Mouse (Mus musculus) stomach, postnatal 0 days (tissue): ENCODE results near the gene Vps29. TPM values are rescaled to one million over a fixed set of nuclear protein-coding genes. Genes with fewer than 3 reads are reported as not detected.

Experiments
- ATAC-seq: fragments of 200-750 bp; cut with Nextera tagmentation; 2 replicates; pipeline ENCODE4 v1.8.0; 2017; ENCODE audit not compliant: low FRiP score, low TSS enrichment
- DNase-seq: peaks from one replicate; pipeline ENCODE4 v3.0.0-alpha.2; 2016; ENCODE audit warnings: low spot score
- H3K27ac ChIP-seq: fragments of 300-500 bp; sonication (generic); replicated peaks from 2 replicates; pipeline ENCODE4 v1.5.1; 2014; ENCODE audit warnings: mild to moderate bottlenecking, control low read depth
- H3K27me3 ChIP-seq: fragments of 300-500 bp; sonication (generic); 2 replicates; pipeline ENCODE4 v1.6.1; 2014; ENCODE audit warnings: low read length; ENCODE audit not compliant: control insufficient read depth, insufficient read depth
- H3K36me3 ChIP-seq: fragments of 300-500 bp; sonication (generic); 2 replicates; pipeline ENCODE4 v1.6.1; 2014; ENCODE audit warnings: low read length, mixed read lengths; ENCODE audit not compliant: control insufficient read depth, insufficient read depth
- H3K4me1 ChIP-seq: fragments of 300-500 bp; sonication (generic); replicated peaks from 2 replicates; pipeline ENCODE4 v1.6.1; 2014; ENCODE audit warnings: antibody characterized with exemption; ENCODE audit not compliant: control insufficient read depth, insufficient read depth
- H3K4me2 ChIP-seq: fragments of 300-500 bp; sonication (generic); replicated peaks from 2 replicates; pipeline ENCODE4 v1.6.1; 2014; ENCODE audit warnings: low read depth, mild to moderate bottlenecking, control low read depth, moderate library complexity
- H3K4me3 ChIP-seq: fragments of 300-500 bp; sonication (generic); 2 replicates; pipeline ENCODE4 v1.5.1; 2014; ENCODE audit warnings: low read depth, low read length, control low read depth
- H3K9ac ChIP-seq: fragments of 300-500 bp; sonication (generic); 2 replicates; pipeline ENCODE4 v1.6.1; 2014; ENCODE audit warnings: mild to moderate bottlenecking, low read length, control low read depth, mixed read lengths
- H3K9me3 ChIP-seq: fragments of 300-500 bp; sonication (generic); 2 replicates; pipeline ENCODE4 v1.6.1; 2016; ENCODE audit warnings: low read length; ENCODE audit not compliant: control insufficient read depth
- CTCF ChIP-seq: IDR thresholded peaks from 2 replicates; pipeline ENCODE4 v1.5.1; 2016; ENCODE audit warnings: antibody characterized with exemption, low read depth, mild to moderate bottlenecking, moderate library complexity
- EP300 ChIP-seq: optimal IDR thresholded peaks from 2 replicates; pipeline ENCODE3; 2016; ENCODE audit warnings: antibody characterized with exemption
- WGBS: fragments of 180-500 bp; shearing (Covaris S2); extraction: QIAGEN DNeasy Blood & Tissue Kit; methylation state at CpG from one replicate; pipeline ENCODE4 v1.1.7; 2014; 5-methylcytosine and 5-hydroxymethylcytosine counted together
- polyA plus RNA-seq: library from polyadenylated mRNA; unstranded; fragments of >200 nt; fragmentation: Nextera tagmentation; extraction: Ambion mirVana; gene quantifications from 2 replicates; pipeline ENCODE4 v1.2.1, GENCODE M21; 2015

Vps29 gene
- 187 and 191 TPM in 2 replicates for polyA plus RNA-seq

DNA sequence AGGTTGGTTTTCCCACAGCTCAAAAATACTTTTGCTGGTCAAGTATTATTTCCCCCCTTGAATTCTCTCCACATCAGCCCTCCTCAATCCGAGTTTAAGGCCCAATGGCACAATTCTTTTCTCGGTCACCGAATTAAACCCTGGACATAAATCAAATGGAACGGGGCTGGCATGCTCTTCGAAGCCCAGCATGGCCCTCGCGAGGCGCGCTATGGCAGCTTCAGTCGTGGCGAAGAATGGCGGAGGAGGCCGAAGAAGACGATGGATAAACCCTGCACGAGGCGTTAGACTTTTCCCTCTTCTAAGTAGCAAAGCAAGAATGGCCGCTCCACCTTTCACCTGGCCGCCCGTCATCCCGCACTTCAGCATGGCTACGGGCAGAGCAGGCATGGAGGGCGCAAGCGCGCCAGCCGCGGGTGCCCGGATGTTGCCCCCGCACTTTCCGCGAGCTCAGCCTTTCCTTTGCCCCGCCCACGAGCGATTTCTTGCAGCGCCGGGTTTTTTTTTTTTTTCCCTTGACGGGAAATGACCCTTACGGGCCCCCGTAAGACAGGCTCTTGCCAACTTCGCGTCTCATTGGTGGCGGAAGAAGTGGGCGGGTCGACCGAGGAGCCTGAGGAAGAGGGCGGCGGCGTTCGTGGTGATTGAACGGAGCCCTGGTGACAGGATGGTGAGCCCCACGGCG is at the start of gene Vps29, which contains the start of gene Rad9b:
TSS of gene Vps29 (plus strand) at position 563 of the 685 bp plus-strand sequence.
TSS of gene Rad9b (minus strand) at position 427 of the 685 bp plus-strand sequence.
- Histone ChIP-seq H3K27me3 (no peaks in the 10 kb centered on the region), H3K27ac (peak within 1 kb of the TSS; percentile 81), H3K4me3 (peak within 1 kb of the TSS; percentile 93), H3K36me3 (no peaks in the 10 kb centered on the region), H3K9ac (peak within 1 kb of the TSS; percentile 91), H3K4me1 (no peaks in the 10 kb centered on the region; the same call in 1 of the 2 replicates), H3K4me2 (peak within 1 kb of the TSS; percentile 84), H3K9me3 (no peaks in the 10 kb centered on the region)
- WGBS, result under 1% methylated on average over 51 of the region's 51 CpGs
- ATAC-seq, result peak; percentile 93
- peak; percentile 70 for TF ChIP-seq EP300
- TF ChIP-seq CTCF, result no peak
- peak; percentile 99 for DNase-seq

DNA sequence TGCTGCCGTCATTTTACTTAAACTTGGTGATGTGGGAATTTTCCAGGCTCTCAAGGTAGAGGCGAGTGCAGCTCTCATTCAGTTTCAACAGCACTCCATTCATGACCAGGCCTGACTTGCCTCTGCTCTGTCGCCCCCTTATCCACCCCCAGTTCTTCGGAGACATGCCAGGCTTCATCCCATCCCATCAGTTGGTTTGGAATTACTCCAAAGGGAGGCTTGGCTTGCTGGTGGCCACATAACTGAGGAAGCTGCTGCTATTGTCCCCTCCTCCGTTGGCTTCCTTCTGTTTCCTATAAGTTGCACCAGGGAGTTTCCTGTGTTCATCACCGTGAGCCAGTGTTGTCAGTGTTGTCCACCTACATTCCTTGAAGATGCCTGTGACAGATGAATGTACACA is 49.6 kb upstream of the Vps29 start:
- peak overlapping the region; percentile 40 for H3K27ac ChIP-seq
- ATAC-seq (no peak), DNase-seq (no peak)
- H3K27me3 ChIP-seq, result no peaks in the 10 kb centered on the region
- H3K4me3 ChIP-seq, result no peak overlapping the region
- 0 out of 2 replicates have a peak overlapping the region, but pooled peaks have one; percentile 23 for H3K9ac ChIP-seq
- H3K36me3 ChIP-seq, result peaks cover 9% of the 10 kb centered on the region; the same call in 1 of the 2 replicates
- no peak overlapping the region for H3K4me2 ChIP-seq
- no peak for TF ChIP-seq CTCF
- TF ChIP-seq EP300, result no peak
- WGBS, result 52% methylated on average over 6 of the region's 6 CpGs
- H3K9me3 ChIP-seq, result no peaks in the 10 kb centered on the region
- peaks cover 8% of the 10 kb centered on the region; the same call in 1 of the 2 replicates for H3K4me1 ChIP-seq

DNA sequence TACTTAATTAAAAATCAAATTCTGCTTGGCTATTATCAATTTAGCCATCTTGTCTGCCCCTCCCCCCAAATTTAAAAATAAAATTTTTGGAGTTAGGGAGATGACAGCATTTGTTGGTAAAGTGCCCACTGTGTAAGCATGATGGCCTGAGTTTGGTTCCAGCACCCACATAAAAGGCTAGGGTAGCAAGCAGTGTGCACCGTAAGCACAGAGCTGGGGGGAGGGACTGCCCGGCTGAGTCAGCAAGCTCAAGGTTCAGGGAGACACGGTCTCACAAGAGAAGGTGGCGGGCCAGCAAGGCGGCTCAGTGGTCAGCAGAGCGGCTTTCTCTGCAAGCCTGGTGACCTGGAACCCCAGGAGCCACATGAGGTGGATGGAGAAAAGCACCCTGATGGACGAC is 48.7 kb upstream of the Vps29 start:
- Histone ChIP-seq H3K4me3 (no peak overlapping the region), H3K4me2 (no peak overlapping the region), H3K36me3 (peaks cover 9% of the 10 kb centered on the region; the same call in 1 of the 2 replicates), H3K4me1 (peaks cover 6% of the 10 kb centered on the region; the same call in 1 of the 2 replicates), H3K27ac (no peak overlapping the region), H3K9me3 (no peaks in the 10 kb centered on the region), H3K9ac (no peak overlapping the region), H3K27me3 (no peaks in the 10 kb centered on the region)
- ATAC-seq, result no peak
- DNase-seq, result no peak
- WGBS, result 85% methylated on average over 7 of the region's 7 CpGs
- no peak for TF ChIP-seq EP300

DNA sequence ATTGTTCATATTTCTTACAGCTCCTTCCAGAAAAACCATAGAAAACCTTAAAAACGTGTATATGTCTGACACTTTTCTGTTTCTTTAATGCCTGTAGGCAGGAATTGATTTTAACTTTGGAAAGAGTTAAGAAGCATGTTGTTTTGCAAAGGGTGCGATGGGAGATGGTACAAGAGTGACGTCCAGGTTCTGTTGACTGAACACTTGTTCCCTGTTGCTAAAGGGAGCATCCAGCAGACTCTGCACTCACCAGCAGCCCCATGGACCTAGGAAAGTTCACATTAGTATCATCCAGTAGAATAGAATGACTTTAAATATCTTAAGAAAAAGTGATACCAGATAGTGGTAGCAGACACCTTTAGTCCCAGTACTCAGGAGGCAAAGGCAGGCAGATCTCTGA is 47.6 kb upstream of the Vps29 start:
- Histone ChIP-seq H3K27me3 (no peaks in the 10 kb centered on the region), H3K4me3 (no peak overlapping the region), H3K27ac (no peak overlapping the region), H3K4me1 (peaks cover 6% of the 10 kb centered on the region; the same call in 1 of the 2 replicates), H3K4me2 (no peak overlapping the region), H3K9me3 (no peaks in the 10 kb centered on the region), H3K9ac (no peak overlapping the region), H3K36me3 (peaks cover 9% of the 10 kb centered on the region; the same call in 1 of the 2 replicates)
- ATAC-seq (no peak), DNase-seq (no peak)
- TF ChIP-seq EP300, result no peak
- TF ChIP-seq CTCF, result no peak
- 83% methylated on average over 3 of the region's 3 CpGs for WGBS

DNA sequence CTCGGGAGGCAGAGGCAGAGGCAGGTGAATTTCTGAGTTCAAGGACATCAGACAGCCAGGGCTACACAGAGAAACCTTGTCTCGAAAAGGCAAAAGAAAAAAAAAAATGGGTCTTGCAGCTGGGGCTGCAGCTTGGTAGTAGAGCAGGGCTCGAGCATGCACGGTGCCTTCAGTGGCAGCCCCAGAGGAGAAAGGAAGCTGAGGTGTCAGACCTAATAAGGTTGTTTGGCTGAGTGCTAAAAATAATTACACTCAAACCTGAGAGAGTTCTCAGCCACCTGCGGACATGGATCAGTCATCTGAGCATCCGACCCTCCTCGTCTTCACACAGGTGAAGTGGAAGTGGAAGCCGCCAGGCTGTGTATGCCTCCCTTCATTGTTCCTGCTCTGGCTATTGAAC is 43.5 kb upstream of the Vps29 start:
- no peak overlapping the region for H3K27ac ChIP-seq
- no peak overlapping the region for H3K4me2 ChIP-seq
- no peaks in the 10 kb centered on the region for H3K27me3 ChIP-seq
- TF ChIP-seq EP300, result no peak
- no peak for TF ChIP-seq CTCF
- H3K9ac ChIP-seq, result no peak overlapping the region
- peaks cover 7% of the 10 kb centered on the region for H3K4me1 ChIP-seq
- peaks cover 9% of the 10 kb centered on the region; the same call in 1 of the 2 replicates for H3K36me3 ChIP-seq
- no peak for ATAC-seq
- WGBS, result 80% methylated on average over 8 of the region's 8 CpGs
- no peak for DNase-seq
- H3K9me3 ChIP-seq, result no peaks in the 10 kb centered on the region
- no peak overlapping the region for H3K4me3 ChIP-seq

DNA sequence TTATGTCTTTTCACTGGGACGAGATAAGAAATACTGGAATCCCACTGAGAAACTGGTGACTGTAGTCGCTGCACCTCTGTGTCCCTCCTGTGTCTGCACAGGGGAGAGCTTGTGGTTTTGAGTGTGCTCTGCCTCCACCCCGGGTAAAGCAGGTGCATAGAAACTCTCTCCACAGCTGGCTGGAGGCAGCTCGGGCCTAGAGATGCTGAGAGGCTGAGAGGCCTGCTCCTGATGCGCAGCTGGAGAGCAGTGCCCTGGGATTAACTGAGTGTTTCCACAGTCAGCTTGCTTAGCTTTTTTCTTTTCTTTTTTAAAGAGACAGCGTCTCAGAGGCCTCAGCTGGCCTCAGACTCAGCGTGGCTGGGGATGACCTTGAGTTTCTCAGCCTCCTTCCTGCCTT is 42.5 kb upstream of the Vps29 start:
- no peak for TF ChIP-seq CTCF
- TF ChIP-seq EP300, result no peak
- H3K27me3 ChIP-seq, result no peaks in the 10 kb centered on the region
- H3K36me3 ChIP-seq, result peaks cover 9% of the 10 kb centered on the region; the same call in 1 of the 2 replicates

More for the DNA sequence above, 42.5 kb upstream of the Vps29 start:
- Histone ChIP-seq H3K4me2 (no peak overlapping the region), H3K9me3 (no peaks in the 10 kb centered on the region), H3K27ac (no peak overlapping the region), H3K9ac (no peak overlapping the region), H3K4me3 (no peak overlapping the region), H3K4me1 (peaks cover 7% of the 10 kb centered on the region)
- DNase-seq, result no peak
- ATAC-seq, result no peak
- WGBS, result 71% methylated on average over 7 of the region's 7 CpGs
